Mouse (Mus musculus): ENCODE measurements at regions not wholly inside any gene's neighbourhood (a gene's known extent, or its start where the extent isn't known, plus 50 kb on each side); places are given as distances from the start of the nearest gene placed in this dataset.
A peak's percentile ranks its signal among the peaks of the same experiment; 100 is the strongest.
"Not testable (repeated sequence)": the region's sequence is repeated elsewhere in the genome, so short reads cannot be mapped to it uniquely, and the experiment has no call there.

- no peaks in the 10 kb centered on the region for H3K27me3 ChIP-seq (ENCODE audit: insufficient read depth, low read length)
- H3K9ac ChIP-seq (ENCODE audit: low read depth, low read length): no peak overlapping the region
- no peak overlapping the region for H3K27ac ChIP-seq
- no peaks in the 10 kb centered on the region for H3K9me3 ChIP-seq (replicated peaks; ENCODE audit: low read length)
- H3K36me3 ChIP-seq (ENCODE audit: insufficient read depth, low read length): no peaks in the 10 kb centered on the region
- H3K4me2 ChIP-seq (ENCODE audit: low read length): no peak overlapping the region
- 84% methylated on average over 8 of the region's 8 CpGs for WGBS
- TF ChIP-seq CTCF (IDR thresholded peaks at IDR 0.05; ENCODE audit: low read depth): no peak
- DNase-seq (ENCODE audit: low spot score) (no peak), ATAC-seq (replicated peaks; ENCODE audit: low FRiP score, low read depth) (no peak)
- H3K4me1 ChIP-seq (replicated peaks; ENCODE audit: insufficient read depth, low read length): no peaks in the 10 kb centered on the region
- H3K4me3 ChIP-seq (replicated peaks; ENCODE audit: low read depth, low read length): no peak overlapping the region
Observed at GRCm38 (mm10) chr6:31134736-31135077, 175.8 kb upstream of the Klf14 start.

GRCm38 (mm10) chr6:31135580-31135979, 176.7 kb upstream of the Klf14 start:
- Histone ChIP-seq H3K9me3 (replicated peaks; ENCODE audit: low read length) (no peaks in the 10 kb centered on the region), H3K9ac (ENCODE audit: low read depth, low read length) (no peak overlapping the region), H3K4me2 (ENCODE audit: low read length) (no peak overlapping the region), H3K4me1 (replicated peaks; ENCODE audit: insufficient read depth, low read length) (no peaks in the 10 kb centered on the region), H3K27ac (no peak overlapping the region), H3K27me3 (ENCODE audit: insufficient read depth, low read length) (no peaks in the 10 kb centered on the region), H3K4me3 (replicated peaks; ENCODE audit: low read depth, low read length) (no peak overlapping the region), H3K36me3 (ENCODE audit: insufficient read depth, low read length) (no peaks in the 10 kb centered on the region)
- DNase-seq (ENCODE audit: low spot score): no peak
- ATAC-seq (replicated peaks; ENCODE audit: low FRiP score, low read depth): no peak
- 67% methylated on average over 6 of the region's 6 CpGs for WGBS
- TF ChIP-seq CTCF (IDR thresholded peaks at IDR 0.05; ENCODE audit: low read depth): no peak

DNA sequence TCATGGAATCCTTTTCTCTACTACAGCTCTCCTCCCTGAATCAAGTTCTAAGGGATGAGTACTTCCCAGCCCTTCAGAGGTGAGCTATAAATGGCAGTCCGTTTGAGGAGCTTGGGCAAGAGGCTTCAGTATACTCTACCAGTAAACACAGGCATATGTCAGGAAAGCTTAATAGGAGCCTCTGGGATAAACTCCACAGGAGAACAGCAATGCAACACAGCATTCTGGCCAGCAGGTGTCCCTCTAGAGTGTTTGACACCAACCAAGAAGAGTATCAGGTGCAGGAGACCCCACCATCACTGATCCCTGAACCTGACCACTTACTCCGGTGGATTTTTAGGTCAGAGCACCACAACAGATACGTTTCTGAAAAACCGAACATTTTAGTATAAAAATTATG, 178.0 kb upstream of the Klf14 start:
- H3K36me3 ChIP-seq (ENCODE audit: insufficient read depth, low read length): no peaks in the 10 kb centered on the region
- no peak overlapping the region for H3K4me3 ChIP-seq (replicated peaks; ENCODE audit: low read depth, low read length)
- no peak overlapping the region for H3K9ac ChIP-seq (ENCODE audit: low read depth, low read length)
- no peaks in the 10 kb centered on the region for H3K4me1 ChIP-seq (replicated peaks; ENCODE audit: insufficient read depth, low read length)
- ATAC-seq (replicated peaks; ENCODE audit: low FRiP score, low read depth) (0 out of 2 replicates have a peak, but pooled peaks have one; percentile 29), DNase-seq (ENCODE audit: low spot score) (peak; percentile 54)
- H3K4me2 ChIP-seq (ENCODE audit: low read length): no peak overlapping the region
- no peaks in the 10 kb centered on the region for H3K9me3 ChIP-seq (replicated peaks; ENCODE audit: low read length)
- no peak overlapping the region for H3K27ac ChIP-seq
- no peaks in the 10 kb centered on the region for H3K27me3 ChIP-seq (ENCODE audit: insufficient read depth, low read length)
- TF ChIP-seq CTCF (IDR thresholded peaks at IDR 0.05; ENCODE audit: low read depth): peak; percentile 70
- WGBS: 66% methylated on average over 4 of the region's 4 CpGs

DNA sequence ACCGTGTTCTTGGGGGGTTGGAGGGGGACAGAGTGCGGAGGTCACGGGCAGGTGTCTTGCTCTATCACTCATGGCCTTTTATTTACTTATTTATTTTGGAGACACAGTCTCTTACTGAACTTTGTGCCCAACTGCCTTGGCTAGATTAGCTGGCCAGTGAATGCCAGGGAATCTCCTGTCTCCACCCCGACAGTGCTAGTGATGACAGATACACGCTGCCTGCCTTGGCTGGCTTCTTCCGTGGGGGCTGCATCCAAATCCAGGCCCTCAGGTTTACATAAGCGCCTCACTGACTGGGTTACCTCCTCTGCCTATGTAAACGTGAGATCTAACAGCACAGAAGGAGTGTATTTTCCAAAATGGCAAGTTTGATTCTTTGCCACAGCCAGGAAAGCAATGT, 178.5 kb upstream of the Klf14 start:
- Histone ChIP-seq H3K27me3 (ENCODE audit: insufficient read depth, low read length) (no peaks in the 10 kb centered on the region), H3K9ac (ENCODE audit: low read depth, low read length) (no peak overlapping the region), H3K9me3 (replicated peaks; ENCODE audit: low read length) (no peaks in the 10 kb centered on the region), H3K36me3 (ENCODE audit: insufficient read depth, low read length) (no peaks in the 10 kb centered on the region), H3K4me1 (replicated peaks; ENCODE audit: insufficient read depth, low read length) (no peaks in the 10 kb centered on the region), H3K4me2 (ENCODE audit: low read length) (no peak overlapping the region), H3K27ac (no peak overlapping the region), H3K4me3 (replicated peaks; ENCODE audit: low read depth, low read length) (no peak overlapping the region)
- TF ChIP-seq CTCF (IDR thresholded peaks at IDR 0.05; ENCODE audit: low read depth): no peak
- ATAC-seq (replicated peaks; ENCODE audit: low FRiP score, low read depth): no peak
- WGBS: 75% methylated on average over 8 of the region's 8 CpGs
- no peak for DNase-seq (ENCODE audit: low spot score)

- Histone ChIP-seq H3K9me3 (replicated peaks; ENCODE audit: low read length) (no peaks in the 10 kb centered on the region), H3K27ac (no peak overlapping the region), H3K9ac (ENCODE audit: low read depth, low read length) (no peak overlapping the region), H3K4me2 (ENCODE audit: low read length) (no peak overlapping the region), H3K27me3 (ENCODE audit: insufficient read depth, low read length) (no peaks in the 10 kb centered on the region), H3K4me3 (replicated peaks; ENCODE audit: low read depth, low read length) (no peak overlapping the region), H3K4me1 (replicated peaks; ENCODE audit: insufficient read depth, low read length) (no peaks in the 10 kb centered on the region), H3K36me3 (ENCODE audit: insufficient read depth, low read length) (no peaks in the 10 kb centered on the region)
- DNase-seq (ENCODE audit: low spot score) (no peak), ATAC-seq (replicated peaks; ENCODE audit: low FRiP score, low read depth) (no peak)
- WGBS: 91% methylated on average over 9 of the region's 9 CpGs
- no peak for TF ChIP-seq CTCF (IDR thresholded peaks at IDR 0.05; ENCODE audit: low read depth)
Observed at GRCm38 (mm10) chr6:31140000-31140399, 181.1 kb upstream of the Klf14 start.

GRCm38 (mm10) chr6:31140593-31140992, 181.7 kb upstream of the Klf14 start:
- no peaks in the 10 kb centered on the region for H3K4me1 ChIP-seq (replicated peaks; ENCODE audit: insufficient read depth, low read length)
- WGBS: 86% methylated on average over 5 of the region's 5 CpGs

GRCm38 (mm10) chr6:31141486-31141885, 182.6 kb upstream of the Klf14 start:
- 78% methylated on average over 6 of the region's 6 CpGs for WGBS

More at GRCm38 (mm10) chr6:31140593-31140992, 181.7 kb upstream of the Klf14 start:
- no peak overlapping the region for H3K4me2 ChIP-seq (ENCODE audit: low read length)
- no peak overlapping the region for H3K4me3 ChIP-seq (replicated peaks; ENCODE audit: low read depth, low read length)
- no peak for TF ChIP-seq CTCF (IDR thresholded peaks at IDR 0.05; ENCODE audit: low read depth)
- no peak overlapping the region for H3K9ac ChIP-seq (ENCODE audit: low read depth, low read length)
- no peak overlapping the region for H3K27ac ChIP-seq
- DNase-seq (ENCODE audit: low spot score) (no peak), ATAC-seq (replicated peaks; ENCODE audit: low FRiP score, low read depth) (no peak)
- H3K36me3 ChIP-seq (ENCODE audit: insufficient read depth, low read length): no peaks in the 10 kb centered on the region
- H3K27me3 ChIP-seq (ENCODE audit: insufficient read depth, low read length): no peaks in the 10 kb centered on the region
- no peaks in the 10 kb centered on the region for H3K9me3 ChIP-seq (replicated peaks; ENCODE audit: low read length)

DNA sequence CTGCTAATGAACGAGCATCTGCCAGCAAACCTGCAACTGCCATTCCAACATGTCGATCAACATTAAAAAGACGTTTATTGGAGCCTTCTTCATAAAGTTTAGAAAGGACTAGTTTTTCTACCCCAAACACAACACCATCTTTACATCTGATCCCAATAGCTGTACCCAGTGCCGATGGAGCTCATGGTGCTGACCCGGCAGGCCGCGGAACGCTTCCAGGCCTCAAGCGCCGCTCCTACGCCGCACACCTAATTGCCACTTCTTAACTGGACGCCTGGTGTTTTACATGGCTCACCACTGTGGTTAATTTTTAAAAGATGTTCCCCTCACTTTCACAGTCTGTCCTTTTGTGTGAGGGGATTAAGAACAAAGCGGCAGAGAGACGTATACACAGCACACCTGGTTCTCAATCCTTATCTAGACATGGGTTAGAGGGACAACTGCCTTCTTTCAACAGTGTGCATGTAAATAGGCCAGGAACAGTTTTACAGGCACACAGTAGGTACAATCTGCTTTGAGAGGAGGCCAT, 183.7 kb upstream of the Klf14 start:
- WGBS: 92% methylated on average over 15 of the region's 15 CpGs
- not testable (repeated sequence) for ATAC-seq (replicated peaks; ENCODE audit: low FRiP score, low read depth); H3K27me3 ChIP-seq (ENCODE audit: insufficient read depth, low read length)

More at GRCm38 (mm10) chr6:31141486-31141885, 182.6 kb upstream of the Klf14 start:
- DNase-seq (ENCODE audit: low spot score): no peak
- H3K4me3 ChIP-seq (replicated peaks; ENCODE audit: low read depth, low read length): no peak overlapping the region
- no peak for TF ChIP-seq CTCF (IDR thresholded peaks at IDR 0.05; ENCODE audit: low read depth)
- H3K4me1 ChIP-seq (replicated peaks; ENCODE audit: insufficient read depth, low read length): no peaks in the 10 kb centered on the region
- H3K9ac ChIP-seq (ENCODE audit: low read depth, low read length): no peak overlapping the region
- H3K9me3 ChIP-seq (replicated peaks; ENCODE audit: low read length): no peaks in the 10 kb centered on the region
- no peak overlapping the region for H3K27ac ChIP-seq
- H3K36me3 ChIP-seq (ENCODE audit: insufficient read depth, low read length): no peaks in the 10 kb centered on the region
- no peak for ATAC-seq (replicated peaks; ENCODE audit: low FRiP score, low read depth)
- H3K27me3 ChIP-seq (ENCODE audit: insufficient read depth, low read length): no peaks in the 10 kb centered on the region
- no peak overlapping the region for H3K4me2 ChIP-seq (ENCODE audit: low read length)

More for the DNA sequence above, 183.7 kb upstream of the Klf14 start:
- not testable (repeated sequence) for H3K4me1 ChIP-seq (replicated peaks; ENCODE audit: insufficient read depth, low read length); H3K27ac ChIP-seq; H3K9ac ChIP-seq (ENCODE audit: low read depth, low read length); DNase-seq (ENCODE audit: low spot score); H3K4me2 ChIP-seq (ENCODE audit: low read length); H3K36me3 ChIP-seq (ENCODE audit: insufficient read depth, low read length); H3K9me3 ChIP-seq (replicated peaks; ENCODE audit: low read length); H3K4me3 ChIP-seq (replicated peaks; ENCODE audit: low read depth, low read length)

All from kidney, postnatal 0 days (tissue).